Mouse (Mus musculus) cerebellum, adult 11 months (tissue): ENCODE measurements around the gene Golph3.
A peak's percentile ranks its signal among the peaks of the same experiment; 100 is the strongest.

Experiments used
- DNase-seq: peaks from one replicate; pipeline ENCODE4 v3.0.0; 2022

Golph3 gene

GRCm38 (mm10) chr15:12319889-12320288, 1.4 kb upstream of the Golph3 start:
- DNase-seq, result no peak

GRCm38 (mm10) chr15:12320441-12321090, 684 bp upstream of the Golph3 start:
- no peak for DNase-seq

GRCm38 (mm10) chr15:12321788-12322621, 755 bp downstream of the Golph3 start, which contains the start of gene 1810049J17Rik:
1810049J17Rik (minus strand) TSS chr15:12321899.
- peak; percentile 39 for DNase-seq

GRCm38 (mm10) chr15:12322676-12323402, 1.6 kb downstream of the Golph3 start:
- no peak for DNase-seq

GRCm38 (mm10) chr15:12324326-12324725, 3.1 kb downstream of the Golph3 start:
- DNase-seq, result no peak

- no peak for DNase-seq
Observed at GRCm38 (mm10) chr15:12330389-12330788, 9.1 kb downstream of the Golph3 start.

GRCm38 (mm10) chr15:12330892-12331291, 9.6 kb downstream of the Golph3 start:
- DNase-seq, result no peak

GRCm38 (mm10) chr15:12331300-12331699, 10.1 kb downstream of the Golph3 start:
- DNase-seq, result no peak

GRCm38 (mm10) chr15:12334381-12334780, 13.1 kb downstream of the Golph3 start:
- no peak for DNase-seq

GRCm38 (mm10) chr15:12337030-12337778, 16.0 kb downstream of the Golph3 start:
- DNase-seq, result no peak

- DNase-seq, result no peak
Observed at GRCm38 (mm10) chr15:12337779-12338137, 16.5 kb downstream of the Golph3 start.

- DNase-seq, result no peak
Observed at GRCm38 (mm10) chr15:12340536-12341400, 19.5 kb downstream of the Golph3 start.

- DNase-seq, result no peak
Observed at GRCm38 (mm10) chr15:12341401-12341758, 20.1 kb downstream of the Golph3 start.

- DNase-seq, result no peak
Observed at GRCm38 (mm10) chr15:12346916-12347315, 25.7 kb downstream of the Golph3 start.

- DNase-seq, result no peak
Observed at GRCm38 (mm10) chr15:12348950-12349349, 27.7 kb downstream of the Golph3 start.

- DNase-seq, result no peak
Observed at GRCm38 (mm10) chr15:12349840-12350239, 28.6 kb downstream of the Golph3 start.

GRCm38 (mm10) chr15:12351470-12351869, 30.2 kb downstream of the Golph3 start:
- DNase-seq, result no peak

- DNase-seq, result no peak
Observed at GRCm38 (mm10) chr15:12354281-12354810, 33.1 kb downstream of the Golph3 start.

- no peak for DNase-seq
Observed at GRCm38 (mm10) chr15:12355261-12355660, 34.0 kb downstream of the Golph3 start.

GRCm38 (mm10) chr15:12355907-12356306, 34.7 kb downstream of the Golph3 start:
- no peak for DNase-seq

- no peak for DNase-seq
Observed at GRCm38 (mm10) chr15:12357459-12357858, 36.2 kb downstream of the Golph3 start.

GRCm38 (mm10) chr15:12358384-12358783, 37.1 kb downstream of the Golph3 start:
- no peak for DNase-seq
